Mouse (Mus musculus) spleen, postnatal 14 days (tissue): ENCODE data around the gene Fgfr2.
A peak's percentile ranks its signal among the peaks of the same experiment; 100 is the strongest.
"Not testable (repeated sequence)": the region's sequence is repeated elsewhere in the genome, so short reads cannot be mapped to it uniquely, and the experiment has no call there.

Experiments
- DNase-seq, 2 experiments: peaks; one replicate each; pipeline ENCODE4 v3.0.0; 2021 to 2022; ENCODE audit warnings: low spot score in 2 of 2

Gene Fgfr2

GRCm38 (mm10) chr7:133120221-133120751 lies 2.9 kb downstream of the Fgfr2 start:
- DNase-seq = no peak

DNA sequence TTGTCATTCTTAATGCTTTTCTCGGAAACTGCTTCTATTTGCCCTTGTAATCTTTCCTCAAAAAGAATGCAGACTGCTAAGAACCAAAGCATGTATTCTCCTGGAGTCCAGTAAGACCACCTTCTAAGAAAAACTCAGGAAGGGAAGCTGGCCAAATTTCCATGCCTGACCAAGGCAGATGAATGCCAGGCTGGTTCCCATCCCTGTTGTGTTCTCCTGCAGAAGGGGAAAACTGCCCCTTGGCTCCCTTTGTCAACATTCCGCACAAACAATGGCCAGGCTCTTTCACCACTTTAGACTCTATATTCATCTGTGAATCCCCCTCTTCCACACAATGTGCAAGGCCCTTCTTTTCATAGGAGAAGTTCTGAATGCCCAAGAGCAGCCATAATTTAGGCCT lies 5.3 kb downstream of the Fgfr2 start:
- DNase-seq = no peak

DNA sequence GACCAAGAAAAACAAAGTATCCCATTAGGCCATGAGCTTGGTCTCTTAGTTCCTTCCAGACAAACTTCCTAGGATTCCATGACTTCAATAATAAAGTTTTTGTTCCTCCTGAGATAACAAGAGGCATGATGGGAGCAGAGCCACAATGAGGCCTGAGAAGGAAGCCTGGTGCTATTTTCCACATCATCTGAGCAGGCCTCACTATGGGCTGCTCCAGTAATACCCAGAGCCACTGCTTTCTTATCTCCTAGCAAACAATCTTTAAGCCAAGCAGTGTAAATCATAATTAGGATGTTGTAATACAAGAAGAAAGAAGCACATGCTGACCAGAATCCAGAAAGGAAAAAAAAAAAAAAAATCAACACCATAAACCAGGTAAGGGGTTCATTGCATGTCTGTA lies 6.6 kb downstream of the Fgfr2 start:
- DNase-seq = no peak

- no peak for DNase-seq
These were observed 7.3 kb downstream of the Fgfr2 start for GRCm38 (mm10) chr7:133115886-133116285.

- DNase-seq = peak in 1 of 2 experiments; percentile 9
These were observed 8.2 kb downstream of the Fgfr2 start for GRCm38 (mm10) chr7:133114847-133115470.

GRCm38 (mm10) chr7:133113185-133113895 lies 9.8 kb downstream of the Fgfr2 start:
- DNase-seq = no peak

- DNase-seq = no peak
These were observed 10.8 kb downstream of the Fgfr2 start for GRCm38 (mm10) chr7:133112351-133112831.

DNA sequence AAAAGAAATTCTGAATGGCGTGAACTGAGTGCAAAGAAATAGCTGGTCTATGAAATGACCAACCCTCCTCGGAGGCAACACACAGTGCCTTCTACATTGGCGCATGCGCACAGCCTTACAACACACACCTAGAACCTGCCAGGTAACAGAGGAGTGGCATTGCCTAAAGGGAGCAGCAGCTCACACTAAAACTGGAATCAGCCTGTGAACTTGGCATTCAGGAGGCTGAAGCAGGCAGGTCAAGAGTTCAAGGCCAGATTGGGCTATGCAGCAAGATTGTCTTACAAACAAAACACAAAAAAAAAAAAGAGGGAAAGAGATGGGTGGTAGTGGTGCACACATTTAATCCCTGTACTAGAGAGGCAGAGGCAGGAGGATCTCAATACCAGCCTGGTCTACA lies 13.7 kb downstream of the Fgfr2 start:
- DNase-seq = no peak

- no peak for DNase-seq
These were observed 14.5 kb downstream of the Fgfr2 start for GRCm38 (mm10) chr7:133108695-133109094.

DNA sequence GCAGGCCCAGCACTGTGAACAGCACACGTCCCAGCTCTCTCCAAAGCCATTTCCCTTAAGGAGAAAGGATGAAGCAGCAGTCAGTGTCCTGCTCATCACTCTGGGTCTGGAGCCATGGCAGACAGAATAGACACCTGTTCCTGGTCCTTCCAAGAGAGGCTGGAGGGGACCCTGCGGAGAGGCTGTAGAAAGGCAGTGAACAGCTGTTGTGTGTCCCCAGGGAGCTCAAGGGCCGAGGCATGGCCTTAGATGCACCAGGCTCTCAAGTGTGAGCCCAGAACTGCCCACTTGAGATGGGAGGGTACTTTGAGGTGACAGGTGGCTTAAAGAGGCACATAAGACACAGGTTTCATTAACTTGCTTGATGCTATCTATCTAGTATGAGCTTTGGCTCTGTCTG lies 20.6 kb downstream of the Fgfr2 start:
- no peak for DNase-seq

DNA sequence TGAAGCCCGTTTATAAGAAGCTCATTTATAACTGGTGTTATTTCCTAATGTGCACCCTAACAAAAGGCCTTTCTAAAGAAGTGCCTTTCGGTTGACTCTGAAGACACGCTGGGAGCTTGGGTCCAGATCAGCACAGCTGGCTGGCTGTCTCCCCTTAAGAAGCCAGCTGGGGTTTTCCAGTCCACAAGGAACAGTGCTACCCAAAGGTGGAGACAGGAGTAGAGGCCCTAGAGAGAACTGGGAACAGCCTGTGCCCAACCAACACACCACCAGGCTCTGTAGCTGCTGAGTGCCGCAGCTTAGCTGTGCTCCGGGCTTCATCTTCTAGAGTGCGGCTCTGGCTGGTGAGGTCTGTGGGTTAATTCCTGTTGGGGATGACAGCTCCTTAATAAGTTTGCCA lies 22.1 kb downstream of the Fgfr2 start:
- no peak for DNase-seq

- no peak for DNase-seq
These were observed 23.0 kb downstream of the Fgfr2 start for GRCm38 (mm10) chr7:133100178-133100577.

GRCm38 (mm10) chr7:133099266-133099665 lies 23.9 kb downstream of the Fgfr2 start:
- no peak for DNase-seq

DNA sequence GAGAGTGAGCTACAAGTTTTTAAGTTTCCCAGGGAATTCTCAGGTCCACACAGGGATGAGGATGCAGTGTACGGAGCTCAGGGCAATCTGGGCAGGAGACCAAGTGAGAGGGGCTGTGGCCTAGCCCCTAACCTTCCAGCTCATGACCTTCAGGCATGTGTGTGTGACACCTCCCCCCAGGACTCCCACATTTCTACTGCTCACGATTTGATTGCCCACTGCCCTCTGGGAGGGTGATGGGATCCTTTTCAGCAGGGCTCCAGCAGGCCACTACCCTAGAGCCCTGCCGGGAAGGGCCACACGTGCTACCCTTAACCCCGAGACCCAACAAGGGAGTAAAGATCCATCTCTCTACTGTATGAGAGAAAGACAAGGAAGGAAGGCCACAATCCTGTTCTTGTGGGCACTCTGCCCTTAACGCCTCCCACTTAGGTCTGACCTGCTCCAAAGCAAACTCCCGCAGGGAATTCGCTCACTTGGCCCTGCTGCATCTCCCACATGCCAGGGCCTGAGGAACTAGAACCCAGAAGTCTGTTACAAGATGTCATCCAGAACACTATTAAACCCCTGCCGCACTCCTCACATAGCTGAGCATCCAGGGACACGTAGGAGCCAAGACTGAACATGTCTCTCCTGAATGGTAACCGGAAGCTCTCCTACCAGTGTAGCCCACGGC lies 24.9 kb downstream of the Fgfr2 start:
- no peak for DNase-seq

DNA sequence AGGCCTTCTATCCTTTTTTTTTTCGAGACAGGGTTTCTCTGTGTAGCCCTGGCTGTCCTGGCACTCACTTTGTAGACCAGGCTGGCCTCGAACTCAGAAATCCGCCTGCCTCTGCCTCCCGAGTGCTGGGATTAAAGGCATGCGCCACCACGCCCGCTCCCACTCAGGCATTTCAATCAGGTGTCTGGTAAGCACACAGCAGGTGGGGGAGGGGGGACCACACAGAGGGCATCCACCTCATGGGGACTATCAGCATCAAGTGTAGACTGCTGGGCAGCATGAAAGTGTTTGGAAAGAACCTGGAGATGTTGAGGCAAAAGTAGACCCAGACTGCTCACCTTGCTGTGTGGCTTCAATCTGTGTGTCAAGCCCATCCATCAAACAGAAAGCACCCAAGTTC lies 27.5 kb downstream of the Fgfr2 start:
- DNase-seq = not testable (repeated sequence)

DNA sequence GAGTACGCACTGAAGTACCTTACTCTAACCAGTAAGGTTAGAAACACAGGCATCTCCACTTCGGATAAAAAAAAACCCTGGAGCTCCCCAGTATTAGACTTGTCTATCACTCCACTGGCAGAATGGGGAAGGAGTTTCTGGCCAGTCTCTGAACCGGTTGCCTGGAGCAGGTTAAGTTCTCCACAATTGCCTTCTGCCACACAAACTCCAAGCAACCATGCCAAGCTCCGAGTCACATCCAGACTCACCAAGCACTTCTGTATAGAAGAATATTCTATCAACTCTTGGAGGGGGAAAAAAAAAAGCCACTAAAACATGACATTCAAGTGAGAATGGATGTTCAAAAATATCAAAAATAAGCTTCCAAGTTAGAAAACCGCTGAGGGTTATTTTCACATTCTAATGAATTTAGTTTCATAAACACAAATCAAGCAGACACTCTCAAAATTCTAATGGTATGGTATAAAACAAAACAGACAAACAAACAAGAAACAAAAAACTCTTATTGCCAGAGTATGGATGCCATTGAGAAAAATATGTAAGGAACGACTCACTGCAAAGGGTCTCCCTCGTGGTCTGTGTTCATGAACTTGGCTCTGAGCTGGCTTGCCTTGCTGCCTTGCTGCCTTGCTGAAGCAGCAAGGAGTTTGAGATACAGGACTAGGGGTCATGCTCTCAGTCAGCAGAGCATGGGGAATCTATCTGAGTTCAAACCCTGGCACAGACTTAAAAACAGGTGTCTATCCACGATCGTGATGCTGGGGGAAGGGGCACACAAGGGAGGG lies 28.2 kb downstream of the Fgfr2 start:
- DNase-seq = no peak

- DNase-seq = no peak
These were observed 29.0 kb downstream of the Fgfr2 start for GRCm38 (mm10) chr7:133094161-133094560.

- DNase-seq = no peak
These were observed 29.4 kb downstream of the Fgfr2 start for GRCm38 (mm10) chr7:133093731-133094130.

DNA sequence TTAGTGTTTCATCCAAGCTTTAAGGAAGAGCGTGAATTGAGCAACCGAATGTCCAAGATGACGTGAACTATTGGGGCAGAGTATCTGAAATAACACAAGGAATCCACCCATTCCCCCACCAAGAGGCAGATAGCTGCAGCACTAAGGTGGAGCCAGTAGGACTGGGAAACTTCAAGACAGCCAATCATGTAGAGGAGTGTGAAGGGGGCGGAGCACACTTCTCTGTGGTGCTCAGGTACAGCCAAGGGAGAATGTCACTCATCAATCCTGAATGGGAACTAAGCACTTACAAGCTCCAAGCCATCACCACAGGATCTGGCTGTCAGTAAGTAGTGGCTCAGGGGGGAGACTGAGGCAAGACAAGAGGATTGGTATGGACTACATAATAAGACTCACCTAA lies 32.5 kb downstream of the Fgfr2 start:
- no peak for DNase-seq

DNA sequence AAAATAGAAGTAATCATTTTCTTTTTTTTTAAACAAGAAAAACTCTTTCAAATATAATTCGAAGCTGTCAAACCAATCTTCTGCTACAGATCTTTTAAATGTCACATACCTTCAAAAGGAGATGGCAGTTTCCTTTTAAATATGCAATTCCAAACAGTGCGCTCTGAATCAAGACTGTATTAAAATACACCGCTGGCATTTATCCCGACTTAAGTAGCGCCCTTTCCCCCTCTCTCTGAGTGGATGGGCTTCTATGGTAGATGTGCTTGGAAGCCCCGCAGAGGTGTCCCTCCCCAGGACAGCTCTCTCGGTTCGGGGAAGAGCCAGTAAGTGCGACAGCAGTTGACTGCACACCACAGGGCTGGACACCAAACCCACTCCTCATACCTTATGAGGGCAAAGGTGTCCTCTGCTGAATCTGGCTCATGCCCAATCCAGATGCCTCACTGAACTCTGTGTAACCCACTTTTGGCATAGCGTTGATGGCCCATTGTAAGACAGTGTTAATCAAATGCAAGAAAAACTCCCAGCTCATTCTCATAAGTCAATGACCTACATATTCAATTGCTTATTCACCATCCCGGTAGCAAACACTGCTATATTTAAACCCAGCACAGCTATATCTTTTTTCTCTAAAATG lies 33.4 kb downstream of the Fgfr2 start:
- DNase-seq = no peak

DNA sequence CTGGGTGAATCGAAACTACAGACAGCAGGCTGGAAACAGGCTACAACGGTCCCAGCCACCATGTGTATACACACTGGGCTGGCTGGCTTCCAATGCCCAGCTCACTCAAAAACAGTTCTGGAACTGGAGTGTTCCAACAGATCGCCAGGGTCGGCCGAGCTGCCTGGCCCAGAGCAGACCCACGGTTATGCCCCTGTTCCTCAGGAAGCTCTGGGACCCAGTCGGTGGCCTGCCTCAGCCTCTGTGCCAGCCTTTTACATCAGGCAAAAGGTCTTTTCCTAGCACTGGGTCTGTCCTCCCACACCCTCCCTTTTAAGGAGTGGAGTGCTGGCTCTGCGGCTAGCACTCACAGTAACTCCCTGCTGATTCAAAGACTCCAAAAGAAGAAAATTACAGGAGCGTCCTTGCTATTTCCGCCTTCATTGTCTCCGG lies 34.3 kb downstream of the Fgfr2 start:
- peak in 1 of 2 experiments; percentile 1 for DNase-seq
